Mouse (Mus musculus) heart, adult 2 months (tissue): ENCODE data around the gene Cacna1e.

Experiments
- CTCF ChIP-seq: fragments of 200-600 bp; IDR thresholded peaks from 2 replicates; pipeline ENCODE4 v1.8.1; 2022; ENCODE audit warnings: antibody characterized with exemption, mild to moderate bottlenecking, moderate library complexity
- POLR2A ChIP-seq: fragments of 200-500 bp; IDR thresholded peaks from 2 replicates; pipeline ENCODE4 v1.6.1; 2011; ENCODE audit warnings: mild to moderate bottlenecking, low read depth, low read length, control low read depth; ENCODE audit not compliant: insufficient read depth

- TF ChIP-seq CTCF (no peak), POLR2A (no peak)
Measured at GRCm38 (mm10) chr1:154608516-154608915, 275.8 kb downstream of the Cacna1e start.
